Mouse (Mus musculus) lung, postnatal 25 days (tissue): ENCODE measurements around the gene Podnl1.
A peak's percentile ranks its signal among the peaks of the same experiment; 100 is the strongest.

Experiments
- DNase-seq: peaks from one replicate; pipeline ENCODE4 v3.0.0; 2022; ENCODE audit warnings: low spot score

The Podnl1 gene

GRCm38 (mm10) chr8:84127202-84127901 is 1.6 kb downstream of the Podnl1 start:
- DNase-seq = no peak

GRCm38 (mm10) chr8:84128277-84128676 is 2.5 kb downstream of the Podnl1 start:
- no peak for DNase-seq

- no peak for DNase-seq
Measured at GRCm38 (mm10) chr8:84130806-84131205, 5.0 kb downstream of the Podnl1 start.

- DNase-seq = no peak
Measured at GRCm38 (mm10) chr8:84132225-84132624, 6.4 kb downstream of the Podnl1 start.

- DNase-seq = no peak
Measured at GRCm38 (mm10) chr8:84137848-84138247, 12.1 kb downstream of the Podnl1 start.

GRCm38 (mm10) chr8:84140838-84141237 is 15.0 kb downstream of the Podnl1 start:
- no peak for DNase-seq

GRCm38 (mm10) chr8:84144636-84145245 is 19.0 kb downstream of the Podnl1 start:
- no peak for DNase-seq

GRCm38 (mm10) chr8:84147324-84147766 is 21.6 kb downstream of the Podnl1 start:
- DNase-seq = peak; percentile 48

- DNase-seq = peak; percentile 96
Measured at GRCm38 (mm10) chr8:84147769-84148530, 22.2 kb downstream of the Podnl1 start, which contains the start of the genes Cc2d1a and 4930432K21Rik. Gene Cc2d1a (minus strand): TSS chr8:84147936. Gene 4930432K21Rik (plus strand): TSS chr8:84148025.

- DNase-seq = no peak
Measured at GRCm38 (mm10) chr8:84148531-84148850, 22.7 kb downstream of the Podnl1 start.

- DNase-seq = no peak
Measured at GRCm38 (mm10) chr8:84149181-84149580, 23.4 kb downstream of the Podnl1 start.

- no peak for DNase-seq
Measured at GRCm38 (mm10) chr8:84157620-84158019, 31.8 kb downstream of the Podnl1 start.

- DNase-seq = no peak
Measured at GRCm38 (mm10) chr8:84167696-84168095, 41.9 kb downstream of the Podnl1 start.

- DNase-seq = no peak
Measured at GRCm38 (mm10) chr8:84170096-84170495, 44.3 kb downstream of the Podnl1 start.

- DNase-seq = no peak
Measured at GRCm38 (mm10) chr8:84173861-84174260, 48.1 kb downstream of the Podnl1 start.

GRCm38 (mm10) chr8:84176560-84176959 is 50.8 kb downstream of the Podnl1 start:
- DNase-seq = no peak

- DNase-seq = no peak
Measured at GRCm38 (mm10) chr8:84177405-84177804, 51.6 kb downstream of the Podnl1 start.

GRCm38 (mm10) chr8:84178592-84178991 is 52.8 kb downstream of the Podnl1 start:
- no peak for DNase-seq

- DNase-seq = no peak
Measured at GRCm38 (mm10) chr8:84179946-84180345, 54.2 kb downstream of the Podnl1 start.

- DNase-seq = no peak
Measured at GRCm38 (mm10) chr8:84180530-84181190, 54.9 kb downstream of the Podnl1 start.
